Mouse (Mus musculus): ENCODE measurements at regions not wholly inside any gene's neighbourhood (a gene's known extent, or its start where the extent isn't known, plus 50 kb on each side); places are given as distances from the start of the nearest gene placed in this dataset.
A peak's percentile ranks its signal among the peaks of the same experiment; 100 is the strongest.

- no peak overlapping the region for H3K27ac ChIP-seq (ENCODE audit: low read depth, low read length)
- H3K4me1 ChIP-seq (ENCODE audit: control insufficient read depth, insufficient read depth, low read length), result peaks cover 15% of the 10 kb centered on the region
- WGBS, result 33% methylated on average over 5 of the region's 5 CpGs
- DNase-seq (ENCODE audit: low spot score, missing footprints) (peak; percentile 84), ATAC-seq (ENCODE audit: low FRiP score) (no peak)
- H3K4me3 ChIP-seq (ENCODE audit: low read depth, low read length), result no peak overlapping the region
- H3K27me3 ChIP-seq (ENCODE audit: control insufficient read depth, insufficient read depth, low read length), result no peaks in the 10 kb centered on the region
- no peaks in the 10 kb centered on the region for H3K9me3 ChIP-seq (ENCODE audit: control insufficient read depth, low read length)
- no peaks in the 10 kb centered on the region for H3K36me3 ChIP-seq (ENCODE audit: control insufficient read depth, insufficient read depth, low read length)
- H3K4me2 ChIP-seq, result no peak overlapping the region
- no peak overlapping the region for H3K9ac ChIP-seq (ENCODE audit: low read length)
Observed at GRCm38 (mm10) chr11:19203968-19204367, 185.2 kb upstream of the Meis1 start.

- Histone ChIP-seq H3K4me1 (ENCODE audit: control insufficient read depth, insufficient read depth, low read length) (peaks cover 15% of the 10 kb centered on the region), H3K4me2 (no peak overlapping the region), H3K9me3 (ENCODE audit: control insufficient read depth, low read length) (no peaks in the 10 kb centered on the region)
Observed at GRCm38 (mm10) chr11:19204521-19204920, 185.7 kb upstream of the Meis1 start.

GRCm38 (mm10) chr11:19205174-19205573 is 186.4 kb upstream of the Meis1 start:
- Histone ChIP-seq H3K4me2 (no peak overlapping the region), H3K4me3 (ENCODE audit: low read depth, low read length) (no peak overlapping the region), H3K36me3 (ENCODE audit: control insufficient read depth, insufficient read depth, low read length) (no peaks in the 10 kb centered on the region), H3K9ac (ENCODE audit: low read length) (no peak overlapping the region; the same call in 1 of the 2 replicates), H3K27me3 (ENCODE audit: control insufficient read depth, insufficient read depth, low read length) (no peaks in the 10 kb centered on the region), H3K9me3 (ENCODE audit: control insufficient read depth, low read length) (no peaks in the 10 kb centered on the region), H3K27ac (ENCODE audit: low read depth, low read length) (no peak overlapping the region), H3K4me1 (ENCODE audit: control insufficient read depth, insufficient read depth, low read length) (peaks cover 15% of the 10 kb centered on the region)
- peak; percentile 83 for DNase-seq (ENCODE audit: low spot score, missing footprints)
- no peak for ATAC-seq (ENCODE audit: low FRiP score)

More at GRCm38 (mm10) chr11:19204521-19204920, 185.7 kb upstream of the Meis1 start:
- WGBS, result 18% methylated on average over 7 of the region's 7 CpGs
- peak; percentile 91 for DNase-seq (ENCODE audit: low spot score, missing footprints)
- no peaks in the 10 kb centered on the region for H3K27me3 ChIP-seq (ENCODE audit: control insufficient read depth, insufficient read depth, low read length)
- no peak overlapping the region for H3K27ac ChIP-seq (ENCODE audit: low read depth, low read length)
- no peaks in the 10 kb centered on the region for H3K36me3 ChIP-seq (ENCODE audit: control insufficient read depth, insufficient read depth, low read length)
- no peak overlapping the region; the same call in 1 of the 2 replicates for H3K9ac ChIP-seq (ENCODE audit: low read length)
- H3K4me3 ChIP-seq (ENCODE audit: low read depth, low read length), result no peak overlapping the region
- ATAC-seq (ENCODE audit: low FRiP score), result peak; percentile 72

- H3K4me1 ChIP-seq (ENCODE audit: control insufficient read depth, insufficient read depth, low read length), result no peaks in the 10 kb centered on the region
- peak; percentile 56 for DNase-seq (ENCODE audit: low spot score, missing footprints)
- H3K27ac ChIP-seq (ENCODE audit: low read depth, low read length), result no peak overlapping the region
- no peak for ATAC-seq (ENCODE audit: low FRiP score)
- no peak overlapping the region for H3K4me3 ChIP-seq (ENCODE audit: low read depth, low read length)
- no peaks in the 10 kb centered on the region for H3K36me3 ChIP-seq (ENCODE audit: control insufficient read depth, insufficient read depth, low read length)
- WGBS, result 84% methylated on average over 3 of the region's 3 CpGs
- no peak overlapping the region for H3K9ac ChIP-seq (ENCODE audit: low read length)
- no peaks in the 10 kb centered on the region for H3K27me3 ChIP-seq (ENCODE audit: control insufficient read depth, insufficient read depth, low read length)
- H3K9me3 ChIP-seq (ENCODE audit: control insufficient read depth, low read length), result no peaks in the 10 kb centered on the region
- H3K4me2 ChIP-seq, result no peak overlapping the region
Observed at GRCm38 (mm10) chr11:19219476-19219875, 200.7 kb upstream of the Meis1 start.

DNA sequence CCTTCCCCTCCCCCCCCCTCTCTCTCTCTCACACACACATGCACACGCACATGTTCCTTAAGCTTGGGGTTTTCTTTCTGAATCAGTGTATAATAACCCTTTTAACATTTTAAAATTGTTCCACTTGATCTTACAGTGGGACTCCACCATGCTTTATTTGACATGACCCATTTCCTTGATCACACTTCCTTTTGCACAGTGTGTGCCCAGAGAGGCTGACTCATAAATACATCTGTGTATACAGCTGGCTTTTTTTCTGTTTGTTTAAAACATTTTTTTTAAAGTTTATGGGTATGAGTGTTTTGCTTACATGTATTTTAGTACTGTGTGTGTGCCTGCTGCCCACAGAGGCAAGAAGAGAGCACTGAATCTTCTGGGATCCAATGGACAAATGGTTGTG is 202.7 kb upstream of the Meis1 start:
- DNase-seq (ENCODE audit: low spot score, missing footprints), result no peak
- ATAC-seq (ENCODE audit: low FRiP score), result no peak
- no peak overlapping the region for H3K4me2 ChIP-seq
- no peaks in the 10 kb centered on the region for H3K9me3 ChIP-seq (ENCODE audit: control insufficient read depth, low read length)
- no peak overlapping the region for H3K4me3 ChIP-seq (ENCODE audit: low read depth, low read length)
- no peak overlapping the region for H3K9ac ChIP-seq (ENCODE audit: low read length)
- H3K4me1 ChIP-seq (ENCODE audit: control insufficient read depth, insufficient read depth, low read length), result no peaks in the 10 kb centered on the region
- 86% methylated on average over 1 of the region's 1 CpGs for WGBS
- H3K27ac ChIP-seq (ENCODE audit: low read depth, low read length), result no peak overlapping the region
- H3K27me3 ChIP-seq (ENCODE audit: control insufficient read depth, insufficient read depth, low read length), result no peaks in the 10 kb centered on the region
- no peaks in the 10 kb centered on the region for H3K36me3 ChIP-seq (ENCODE audit: control insufficient read depth, insufficient read depth, low read length)

DNA sequence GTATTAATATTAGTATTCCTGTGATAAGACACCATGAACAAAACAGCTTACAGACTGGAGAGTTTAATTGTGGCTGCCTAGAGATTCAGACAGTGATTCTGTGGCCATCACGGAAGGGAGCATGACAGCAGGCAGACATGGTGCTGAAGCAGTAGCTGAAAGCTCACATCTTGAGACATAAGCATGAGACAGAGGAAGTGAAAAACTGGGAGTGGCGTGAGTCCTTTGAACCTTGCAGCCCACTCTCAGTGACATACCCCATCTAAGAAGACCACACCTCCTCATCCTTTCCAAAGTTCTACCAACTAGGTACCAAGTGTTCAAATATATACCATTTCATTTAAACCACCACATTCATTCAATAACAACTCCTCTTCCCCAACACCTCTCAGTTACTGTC is 208.0 kb upstream of the Meis1 start:
- Histone ChIP-seq H3K27me3 (ENCODE audit: control insufficient read depth, insufficient read depth, low read length) (no peaks in the 10 kb centered on the region), H3K4me2 (no peak overlapping the region), H3K27ac (ENCODE audit: low read depth, low read length) (no peak overlapping the region), H3K9me3 (ENCODE audit: control insufficient read depth, low read length) (no peaks in the 10 kb centered on the region), H3K4me1 (ENCODE audit: control insufficient read depth, insufficient read depth, low read length) (no peaks in the 10 kb centered on the region), H3K4me3 (ENCODE audit: low read depth, low read length) (no peak overlapping the region), H3K36me3 (ENCODE audit: control insufficient read depth, insufficient read depth, low read length) (no peaks in the 10 kb centered on the region), H3K9ac (ENCODE audit: low read length) (no peak overlapping the region)
- WGBS, result 82% methylated on average over 2 of the region's 2 CpGs
- peak; percentile 62 for DNase-seq (ENCODE audit: low spot score, missing footprints)
- ATAC-seq (ENCODE audit: low FRiP score), result no peak

- WGBS, result 81% methylated on average over 4 of the region's 4 CpGs
- ATAC-seq (ENCODE audit: low FRiP score) (no peak), DNase-seq (ENCODE audit: low spot score, missing footprints) (peak; percentile 57)
- Histone ChIP-seq H3K9me3 (ENCODE audit: control insufficient read depth, low read length) (no peaks in the 10 kb centered on the region), H3K4me2 (no peak overlapping the region), H3K36me3 (ENCODE audit: control insufficient read depth, insufficient read depth, low read length) (no peaks in the 10 kb centered on the region), H3K27me3 (ENCODE audit: control insufficient read depth, insufficient read depth, low read length) (no peaks in the 10 kb centered on the region), H3K4me3 (ENCODE audit: low read depth, low read length) (no peak overlapping the region), H3K4me1 (ENCODE audit: control insufficient read depth, insufficient read depth, low read length) (no peaks in the 10 kb centered on the region), H3K27ac (ENCODE audit: low read depth, low read length) (no peak overlapping the region), H3K9ac (ENCODE audit: low read length) (no peak overlapping the region)
Observed at GRCm38 (mm10) chr11:19227716-19228115, 208.9 kb upstream of the Meis1 start.

- no peak overlapping the region for H3K9ac ChIP-seq (ENCODE audit: low read length)
- no peak overlapping the region for H3K27ac ChIP-seq (ENCODE audit: low read depth, low read length)
- ATAC-seq (ENCODE audit: low FRiP score), result no peak
- no peak overlapping the region for H3K4me2 ChIP-seq
- no peaks in the 10 kb centered on the region for H3K4me1 ChIP-seq (ENCODE audit: control insufficient read depth, insufficient read depth, low read length)
- H3K4me3 ChIP-seq (ENCODE audit: low read depth, low read length), result no peak overlapping the region
- peak; percentile 75 for DNase-seq (ENCODE audit: low spot score, missing footprints)
- H3K27me3 ChIP-seq (ENCODE audit: control insufficient read depth, insufficient read depth, low read length), result no peaks in the 10 kb centered on the region
- H3K36me3 ChIP-seq (ENCODE audit: control insufficient read depth, insufficient read depth, low read length), result no peaks in the 10 kb centered on the region
- 85% methylated on average over 11 of the region's 11 CpGs for WGBS
- H3K9me3 ChIP-seq (ENCODE audit: control insufficient read depth, low read length), result no peaks in the 10 kb centered on the region
Observed at GRCm38 (mm10) chr11:19246390-19247114, 227.8 kb upstream of the Meis1 start.

GRCm38 (mm10) chr11:19253605-19254004 is 234.8 kb upstream of the Meis1 start:
- Histone ChIP-seq H3K9me3 (ENCODE audit: control insufficient read depth, low read length) (no peaks in the 10 kb centered on the region), H3K36me3 (ENCODE audit: control insufficient read depth, insufficient read depth, low read length) (no peaks in the 10 kb centered on the region), H3K9ac (ENCODE audit: low read length) (no peak overlapping the region), H3K27me3 (ENCODE audit: control insufficient read depth, insufficient read depth, low read length) (no peaks in the 10 kb centered on the region), H3K4me3 (ENCODE audit: low read depth, low read length) (no peak overlapping the region), H3K27ac (ENCODE audit: low read depth, low read length) (no peak overlapping the region), H3K4me1 (ENCODE audit: control insufficient read depth, insufficient read depth, low read length) (no peaks in the 10 kb centered on the region), H3K4me2 (no peak overlapping the region)
- DNase-seq (ENCODE audit: low spot score, missing footprints), result no peak
- 79% methylated on average over 5 of the region's 5 CpGs for WGBS
- no peak for ATAC-seq (ENCODE audit: low FRiP score)

Data from midbrain, embryonic 11.5 days (tissue).